Mouse (Mus musculus): Measurements from ENCODE around the gene Psip1. TPM values are rescaled to one million over a fixed set of nuclear protein-coding genes. Genes with fewer than 3 reads are reported as not detected.

Psip1 gene
- polyA plus RNA-seq, 1 experiment = 35.9 TPM

DNA sequence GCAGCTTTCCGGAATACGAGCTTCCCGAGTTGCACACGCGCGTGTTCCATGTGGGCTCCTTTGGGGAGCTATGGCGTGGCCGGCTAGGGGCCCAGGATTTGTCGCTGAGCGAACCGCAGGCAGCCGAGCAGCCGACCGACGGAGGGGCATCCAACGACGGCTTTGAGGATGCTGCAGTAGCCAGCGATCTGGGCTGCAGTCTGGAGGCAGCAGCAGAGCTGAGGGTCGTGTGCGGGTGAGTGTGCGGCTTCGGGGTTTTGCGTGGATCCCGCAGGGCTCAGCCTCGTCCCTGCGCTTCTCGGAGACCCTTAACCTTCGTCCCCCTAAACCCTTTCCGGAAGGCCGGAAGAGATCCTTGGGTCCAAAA lies 68.5 kb downstream of the Psip1 start:
- DNase-seq (ENCODE audit: low spot score) = no peak

DNA sequence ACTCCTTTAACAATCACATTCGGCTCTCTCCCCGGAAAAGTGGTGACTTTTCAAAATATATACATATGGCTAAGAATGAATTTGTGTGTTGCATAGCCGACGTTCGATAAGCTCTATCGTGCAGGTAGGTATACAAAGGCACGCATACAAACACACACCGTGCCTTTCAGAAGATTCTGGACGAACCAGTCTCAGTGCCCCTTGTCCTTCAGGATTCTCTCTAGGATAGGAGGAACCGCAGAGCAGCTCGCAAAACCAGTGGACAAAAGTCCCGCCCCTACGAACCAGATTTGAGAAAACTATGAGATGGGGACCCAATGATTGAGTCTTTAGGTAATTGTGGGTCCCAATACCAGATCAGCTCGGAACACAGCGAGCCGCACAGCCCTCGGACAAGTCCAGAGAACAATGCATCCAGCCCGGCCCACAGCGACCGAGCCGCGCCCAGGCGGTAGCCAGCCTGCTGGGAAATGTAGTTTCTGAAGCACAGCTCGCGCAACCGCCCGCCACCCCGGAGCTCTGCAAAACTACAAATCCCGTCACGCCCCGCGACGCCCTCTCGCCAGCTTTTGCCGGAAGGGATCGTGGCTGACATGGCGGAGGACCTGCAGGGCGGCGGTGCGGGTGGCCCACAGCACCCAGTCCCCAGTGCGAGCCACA lies 69.0 kb downstream of the Psip1 start, which contains the start of gene Snapc3:
TSS of gene Snapc3 (plus strand) at position 565 of the 660 bp plus-strand sequence.
- peak; percentile 91 for DNase-seq (ENCODE audit: low spot score)

- no peak for DNase-seq (ENCODE audit: low spot score)
These were observed 71.9 kb downstream of the Psip1 start for GRCm38 (mm10) chr4:83414241-83414824.

DNA sequence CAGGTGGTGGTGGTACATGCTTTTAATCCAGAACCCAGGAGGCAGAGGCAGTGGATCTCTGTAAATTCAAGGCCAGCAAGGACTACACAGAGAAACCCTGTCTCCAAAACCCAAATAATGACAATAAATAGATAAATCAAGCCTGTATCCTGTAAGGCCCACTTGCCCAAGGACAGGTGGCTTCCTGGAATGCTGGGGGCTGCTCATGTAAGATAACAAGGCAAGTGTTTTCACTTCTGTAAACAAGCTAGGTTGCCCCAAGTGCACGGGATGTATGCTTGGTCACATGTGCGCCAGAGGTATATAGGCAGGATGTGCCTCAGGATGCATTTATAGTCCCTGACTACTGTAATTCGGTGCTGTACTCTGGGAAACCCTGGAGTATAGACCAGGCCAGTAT lies 74.2 kb downstream of the Psip1 start:
- DNase-seq (ENCODE audit: low spot score) = no peak

GRCm38 (mm10) chr4:83409867-83410505 lies 76.3 kb downstream of the Psip1 start:
- DNase-seq (ENCODE audit: low spot score) = no peak

DNA sequence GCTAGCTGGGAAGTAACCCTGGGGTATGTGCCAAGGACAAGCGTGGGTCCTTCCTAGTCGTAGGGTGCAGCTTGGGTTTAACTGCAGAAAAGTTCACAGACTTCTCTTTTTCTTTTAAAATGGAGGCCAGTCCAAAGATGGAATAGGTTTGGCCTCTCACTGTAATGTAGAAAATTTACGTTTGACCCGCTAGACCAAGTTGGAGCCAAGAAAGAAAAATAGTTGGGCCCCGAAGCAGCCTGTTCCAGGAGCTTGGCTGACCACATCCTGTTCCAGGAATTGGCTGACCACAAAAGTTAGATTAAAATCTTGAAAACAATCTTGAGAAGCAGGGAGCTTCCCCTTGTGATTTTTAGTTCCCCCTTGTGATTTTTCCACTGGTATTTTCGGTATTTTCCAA lies 78.6 kb downstream of the Psip1 start:
- DNase-seq (ENCODE audit: low spot score) = no peak

Other genes with a start within 250 kb of the Psip1 start
- gene Ttc39b, start 162.2 kb downstream of the Psip1 start, polyA plus RNA-seq (2012; rRNA removed) = 6.2 and 7.0 TPM in 2 replicates
- 22.6 and 30.0 TPM in 2 replicates for gene Snapc3, start 68.7 kb downstream of the Psip1 start, polyA plus RNA-seq (2012; rRNA removed)
- 2.9 TPM in 2 replicates for gene Ccdc171, start 39.1 kb upstream of the Psip1 start, polyA plus RNA-seq (2012; rRNA removed)